Mouse (Mus musculus): ENCODE data around the gene Chka. TPM values are rescaled to one million over a fixed set of nuclear protein-coding genes. Genes with fewer than 3 reads are reported as not detected.

Chka gene
- total and polyA plus RNA-seq, 3 experiments, result 7.6 to 13.0 (median 10.1) TPM

DNA sequence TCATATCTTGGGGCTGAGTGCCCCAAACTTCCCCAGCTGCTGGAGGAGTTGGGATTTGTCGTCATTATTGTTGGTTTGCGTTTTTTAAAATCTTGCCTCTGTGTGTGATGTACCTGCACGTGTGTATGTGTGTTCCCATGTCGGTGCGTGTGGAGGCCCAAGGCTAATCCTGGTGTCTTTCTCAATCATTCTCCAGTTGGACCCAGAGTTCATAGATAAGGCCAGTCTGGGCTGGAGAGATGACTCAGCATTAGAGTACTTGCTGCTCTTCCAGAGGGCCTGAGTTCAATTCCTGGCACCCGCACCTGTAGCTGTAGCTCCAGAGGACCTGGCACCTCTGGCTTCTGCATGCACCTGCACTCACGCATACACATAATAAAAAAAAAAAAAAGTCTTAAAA, 73.3 kb downstream of the Chka start:
- Histone ChIP-seq H3K9me3 (replicated peaks; ENCODE audit: low read length) (no peaks in the 10 kb centered on the region), H3K4me3 (replicated peaks in 1 of 3; ENCODE audit: low read depth in 2 of 3, low read length in 2 of 3, poor library complexity in 1 of 3) (no peak overlapping the region), H3K79me2 (replicated peaks; ENCODE audit: control insufficient read depth, extremely low read depth, insufficient read depth, poor library complexity, severe bottlenecking) (no peaks in the 10 kb centered on the region), H3K4me1 (ENCODE audit: control insufficient read depth in 1 of 2, insufficient read depth in 2 of 2) (peaks cover 43 to 72% of the 10 kb centered on the region in 2 experiments), H3K9ac (ENCODE audit: insufficient read depth, low read depth) (no peak overlapping the region), H3K27me3 (replicated peaks) (no peaks in the 10 kb centered on the region), H3K4me2 (ENCODE audit: insufficient read depth, low read depth, poor library complexity, severe bottlenecking) (no peak overlapping the region), H3K27ac (ENCODE audit: insufficient read depth, low read depth) (no peak overlapping the region), H3K36me3 (replicated peaks in 1 of 2; ENCODE audit: control insufficient read depth in 1 of 2, insufficient read depth in 1 of 2, low read length in 1 of 2) (peaks cover 0 to 12% of the 10 kb centered on the region in 2 experiments)
- no peak for DNase-seq (ENCODE audit: extremely low read depth)
- TF ChIP-seq BHLHE40 (IDR thresholded peaks at IDR 0.05; ENCODE audit: low read depth, low read length) (no peak), E2F4 (IDR thresholded peaks at IDR 0.05; ENCODE audit: insufficient replicate concordance, low read depth, low read length) (no peak), MAX (IDR thresholded peaks at IDR 0.05; ENCODE audit: low read length) (no peak), MAZ (IDR thresholded peaks at IDR 0.05; ENCODE audit: low read depth, low read length) (no peak), NRF1 (IDR thresholded peaks at IDR 0.05; ENCODE audit: low read depth, low read length) (no peak), MAFK (IDR thresholded peaks at IDR 0.05; ENCODE audit: insufficient replicate concordance, low read length) (no peak), SMC3 (IDR thresholded peaks at IDR 0.05; ENCODE audit: low read depth, low read length) (no peak), MXI1 (IDR thresholded peaks at IDR 0.05; ENCODE audit: low read depth, low read length) (no peak), NELFE (IDR thresholded peaks at IDR 0.05; ENCODE audit: low read depth, low read length) (no peak), JUN (IDR thresholded peaks at IDR 0.05; ENCODE audit: insufficient read depth, low read depth, low read length) (no peak), ZNF384 (IDR thresholded peaks at IDR 0.05; ENCODE audit: low read depth, low read length) (no peak), POLR2A (IDR thresholded peaks at IDR 0.05; ENCODE audit: low read depth, low read length) (no peak), POLR2AphosphoS2 (IDR thresholded peaks at IDR 0.05; ENCODE audit: low read depth, low read length) (no peak), ZC3H11A (IDR thresholded peaks at IDR 0.05; ENCODE audit: low read depth, low read length) (no peak), PAX5 (IDR thresholded peaks at IDR 0.05; ENCODE audit: low read length) (no peak)
- in situ Hi-C loops (cut with MboI; ENCODE audit: low pct_ligation_motif_present, low pct_unique_long_range_greater_than_20kb, low sequenced_read_pairs), result no loop called here
- dilution Hi-C loops (cut with MboI; ENCODE audit: extremely low pct_ligation_motif_present, extremely low pct_unique_long_range_greater_than_20kb, low sequenced_read_pairs), result no loop called here

DNA sequence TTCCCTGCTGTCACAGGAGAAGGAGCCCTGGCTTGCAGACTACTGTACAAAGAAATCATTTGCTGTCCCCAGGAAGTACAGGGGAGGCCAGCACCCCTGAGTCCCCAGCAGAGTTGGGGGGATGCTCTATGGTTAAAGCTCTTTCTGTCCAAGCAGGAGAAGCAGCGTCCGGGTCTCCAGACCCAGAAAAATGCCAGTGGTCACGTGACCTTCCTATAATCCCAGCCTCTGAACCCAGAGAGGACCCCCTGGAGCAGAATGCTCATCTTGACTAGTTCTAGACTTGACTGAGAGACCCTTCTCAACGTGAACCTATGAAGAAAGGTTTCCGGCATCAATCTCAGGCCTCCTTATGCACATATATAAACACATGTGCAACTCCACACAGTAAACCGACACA, 74.3 kb downstream of the Chka start:
- Histone ChIP-seq H3K4me1 (ENCODE audit: control insufficient read depth in 1 of 2, insufficient read depth in 2 of 2) (peaks cover 50 to 82% of the 10 kb centered on the region in 2 experiments), H3K79me2 (replicated peaks; ENCODE audit: control insufficient read depth, extremely low read depth, insufficient read depth, poor library complexity, severe bottlenecking) (no peaks in the 10 kb centered on the region), H3K4me2 (ENCODE audit: insufficient read depth, low read depth, poor library complexity, severe bottlenecking) (no peak overlapping the region), H3K9me3 (replicated peaks; ENCODE audit: low read length) (no peaks in the 10 kb centered on the region), H3K36me3 (replicated peaks in 1 of 2; ENCODE audit: control insufficient read depth in 1 of 2, insufficient read depth in 1 of 2, low read length in 1 of 2) (peaks cover 0 to 5% of the 10 kb centered on the region in 2 experiments), H3K27ac (ENCODE audit: insufficient read depth, low read depth) (no peak overlapping the region), H3K27me3 (replicated peaks) (no peaks in the 10 kb centered on the region), H3K4me3 (replicated peaks in 1 of 3; ENCODE audit: low read depth in 2 of 3, low read length in 2 of 3, poor library complexity in 1 of 3) (no peak overlapping the region), H3K9ac (ENCODE audit: insufficient read depth, low read depth) (no peak overlapping the region)
- in situ Hi-C loops (cut with MboI; ENCODE audit: low pct_ligation_motif_present, low pct_unique_long_range_greater_than_20kb, low sequenced_read_pairs) (no loop called here), dilution Hi-C loops (cut with MboI; ENCODE audit: extremely low pct_ligation_motif_present, extremely low pct_unique_long_range_greater_than_20kb, low sequenced_read_pairs) (no loop called here)
- TF ChIP-seq IRF4 (IDR thresholded peaks at IDR 0.05; ENCODE audit: low read depth, low read length) (no peak), GABPA (IDR thresholded peaks at IDR 0.05; ENCODE audit: insufficient replicate concordance, low read depth, low read length) (no peak), TBP (conservative IDR thresholded peaks at IDR 0.05; ENCODE audit: low read depth, low read length) (no peak), KAT2A (IDR thresholded peaks at IDR 0.05; ENCODE audit: insufficient replicate concordance, low read length) (no peak), ZMIZ1 (IDR thresholded peaks at IDR 0.05; ENCODE audit: low read depth, low read length) (no peak), RCOR1 (conservative IDR thresholded peaks at IDR 0.05; ENCODE audit: low read depth, low read length) (no peak), JUND (conservative IDR thresholded peaks at IDR 0.05; ENCODE audit: low read depth, low read length) (no peak), ZKSCAN1 (IDR thresholded peaks at IDR 0.05; ENCODE audit: borderline replicate concordance, low read depth, low read length) (no peak), MAFK (IDR thresholded peaks at IDR 0.05; ENCODE audit: insufficient replicate concordance, low read length) (no peak), TCF12 (IDR thresholded peaks at IDR 0.05; ENCODE audit: low read depth, low read length) (no peak)
- DNase-seq (ENCODE audit: extremely low read depth), result no peak
